Mouse (Mus musculus) ES-E14 (cell line): ENCODE data around the gene Ydjc. TPM values are rescaled to one million over a fixed set of nuclear protein-coding genes. Genes with fewer than 3 reads are reported as not detected.

Experiments
- DNase-seq: peaks from one replicate; pipeline ENCODE4 v3.0.0-alpha.2; 2013; ENCODE audit warnings: low read depth, low spot score
- H3K27ac ChIP-seq: 2 replicates; pipeline ENCODE4 v1.5.1; 2012; ENCODE audit warnings: low read depth, mild to moderate bottlenecking, low read length, moderate library complexity, mixed read lengths; ENCODE audit not compliant: poor library complexity, insufficient read depth, severe bottlenecking
- H3K36me3 ChIP-seq: 2 replicates; pipeline ENCODE4 v1.6.1; 2012; ENCODE audit warnings: mild to moderate bottlenecking, low read length, moderate library complexity, mixed read lengths; ENCODE audit not compliant: control insufficient read depth, poor library complexity, insufficient read depth, severe bottlenecking
- H3K4me1 ChIP-seq, 2 experiments: fragments of 150-350 bp in 1 of 2; sonication (generic) in 1 of 2; 2 replicates each; pipeline ENCODE4 v1.6.1; 2012; ENCODE audit warnings: low read length in 2 of 2, mild to moderate bottlenecking in 1 of 2, mixed read lengths in 1 of 2; ENCODE audit not compliant: control insufficient read depth in 2 of 2, insufficient read depth in 2 of 2, poor library complexity in 1 of 2
- H3K4me3 ChIP-seq, 2 experiments: fragments of 150-350 bp in 1 of 2; sonication (generic) in 1 of 2; 2 replicates each; pipeline ENCODE4 v1.5.1; 2012; ENCODE audit warnings: low read length in 2 of 2, low read depth in 1 of 2, mild to moderate bottlenecking in 1 of 2, mixed read lengths in 1 of 2; ENCODE audit not compliant: insufficient read depth in 1 of 2, poor library complexity in 1 of 2, severe bottlenecking in 1 of 2
- H3K9ac ChIP-seq: 2 replicates; pipeline ENCODE4 v1.6.1; 2012; ENCODE audit warnings: low read depth, mild to moderate bottlenecking, low read length, mixed read lengths; ENCODE audit not compliant: poor library complexity, insufficient read depth, severe bottlenecking
- H3K9me3 ChIP-seq: fragments of 150-350 bp; sonication (generic); 2 replicates; pipeline ENCODE4 v1.6.1; 2012; ENCODE audit warnings: low read depth, mild to moderate bottlenecking, low read length; ENCODE audit not compliant: control insufficient read depth, insufficient read depth
- CHD2 ChIP-seq: IDR thresholded peaks from 2 replicates; pipeline ENCODE4 v1.6.1; 2014; ENCODE audit warnings: mild to moderate bottlenecking, low read depth, low read length, inconsistent platforms
- HCFC1 ChIP-seq: IDR thresholded peaks from 2 replicates; pipeline ENCODE4 v1.6.1; 2012; ENCODE audit warnings: low read length, inconsistent platforms, borderline replicate concordance; ENCODE audit not compliant: insufficient read depth
- MAFK ChIP-seq: IDR thresholded peaks from 2 replicates; pipeline ENCODE4 v1.6.1; 2014; ENCODE audit warnings: mild to moderate bottlenecking, low read depth, low read length, inconsistent platforms; ENCODE audit not compliant: insufficient read depth
- ZC3H11A ChIP-seq: IDR thresholded peaks from 2 replicates; pipeline ENCODE4 v1.6.1; 2012; ENCODE audit warnings: low read depth, mild to moderate bottlenecking, inconsistent platforms, low read length, borderline replicate concordance
- ZNF384 ChIP-seq: IDR thresholded peaks from 2 replicates; pipeline ENCODE4 v1.6.1; 2012; ENCODE audit warnings: low read depth, low read length, inconsistent platforms
- in situ Hi-C, 2 experiments: fragments of 600-800 bp; cut with MboI; formaldehyde crosslinking; loops; one replicate each; pipeline ENCODE4 v1.15.1; 2025; ENCODE audit warnings: low sequenced_read_pairs in 2 of 2, inconsistent platforms in 1 of 2; ENCODE audit not compliant: unreplicated experiment in 2 of 2
- total RNA-seq: library from RNA; depleted of rRNA; stranded (reverse); fragments of 300-350 nt; gene quantifications from 2 replicates; pipeline ENCODE4 v1.2.3, GENCODE M21; 2012

Gene Ydjc
- total RNA-seq, 1 experiment: 34.0 TPM

DNA sequence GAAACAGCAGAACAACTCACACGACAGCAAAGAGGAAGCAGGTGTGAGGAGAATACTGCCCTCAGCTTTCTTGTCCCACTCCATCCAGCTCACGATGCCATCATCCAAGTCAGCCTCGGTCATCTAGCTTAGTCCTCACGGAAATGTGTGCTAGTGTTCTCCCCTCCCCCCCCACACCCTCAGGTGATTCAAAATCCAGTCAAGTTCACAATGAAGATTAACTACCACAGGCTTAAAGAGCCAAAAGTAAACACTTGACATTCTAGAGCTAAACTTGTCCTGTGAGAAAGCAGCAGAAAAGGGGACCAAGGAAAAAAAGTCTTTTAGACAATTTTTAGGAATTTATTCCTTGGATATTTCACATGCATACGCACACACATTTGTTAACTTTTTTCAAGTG, 23.6 kb downstream of the Ydjc start:
- Histone ChIP-seq H3K27ac (no peak overlapping the region), H3K4me1 (no peaks in the 10 kb centered on the region), H3K9ac (no peak overlapping the region), H3K9me3 (no peaks in the 10 kb centered on the region), H3K4me3 (no peak overlapping the region), H3K36me3 (peaks cover 12% of the 10 kb centered on the region)
- in situ Hi-C loops: no loop called here
- no peak for DNase-seq
- TF ChIP-seq ZNF384 (no peak), CHD2 (no peak), ZC3H11A (no peak), MAFK (no peak), HCFC1 (no peak)

DNA sequence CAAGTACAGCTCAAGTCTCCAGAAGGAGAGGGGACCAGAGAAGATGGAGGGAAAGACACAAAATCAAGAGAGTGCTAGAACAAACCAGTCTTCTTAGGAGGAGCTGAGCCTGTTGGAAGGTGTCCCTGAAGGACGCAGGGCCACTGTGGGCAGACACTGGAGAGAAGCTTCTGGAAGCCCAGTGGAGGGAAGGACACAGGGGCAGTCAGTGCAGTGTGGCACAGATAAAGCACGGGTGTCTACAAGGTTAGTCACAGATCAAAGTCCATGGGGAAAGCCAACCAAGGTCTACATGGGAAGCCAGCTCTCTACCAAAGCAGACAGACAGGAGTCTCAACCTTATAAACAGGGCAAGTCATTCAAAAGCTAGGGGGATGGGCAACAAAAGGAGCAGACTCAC, 31.3 kb downstream of the Ydjc start:
- peaks cover 7% of the 10 kb centered on the region for H3K36me3 ChIP-seq
- H3K4me3 ChIP-seq: no peak overlapping the region
- no peak overlapping the region for H3K9ac ChIP-seq
- no peak for DNase-seq
- H3K9me3 ChIP-seq: no peaks in the 10 kb centered on the region
- no peaks in the 10 kb centered on the region for H3K4me1 ChIP-seq
- no peak overlapping the region for H3K27ac ChIP-seq
- TF ChIP-seq HCFC1 (no peak), ZNF384 (no peak), ZC3H11A (no peak), MAFK (no peak), CHD2 (no peak)
- in situ Hi-C loops: no loop called here

DNA sequence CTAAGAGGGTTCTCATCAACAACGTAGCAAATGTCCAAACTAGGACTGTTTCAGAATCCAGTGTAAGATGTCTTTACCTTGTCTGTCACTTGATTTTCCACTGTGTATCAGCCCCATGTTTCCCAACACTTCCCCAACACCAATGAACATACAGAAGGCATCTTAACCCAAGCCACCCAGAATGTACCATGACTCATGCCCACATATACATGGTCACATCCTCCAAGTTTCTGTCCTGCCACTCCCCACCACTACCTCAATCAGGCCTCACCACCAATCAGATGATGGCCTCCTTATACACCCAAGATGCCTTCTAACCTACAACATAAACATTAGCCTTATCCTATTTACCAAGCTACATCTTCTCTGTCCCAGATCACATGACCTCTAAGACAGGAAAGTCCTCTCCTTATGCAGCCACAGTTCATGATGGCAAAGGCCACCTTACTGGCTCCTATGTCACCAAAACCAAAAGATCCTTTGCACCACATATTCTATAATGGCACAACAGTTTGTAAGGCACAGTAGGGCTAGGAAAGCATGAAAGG, 33.3 kb downstream of the Ydjc start:
- TF ChIP-seq ZNF384 (no peak), ZC3H11A (no peak), HCFC1 (no peak), MAFK (no peak), CHD2 (no peak)
- in situ Hi-C loops: no loop called here
- H3K36me3 ChIP-seq: peaks cover 5% of the 10 kb centered on the region

DNA sequence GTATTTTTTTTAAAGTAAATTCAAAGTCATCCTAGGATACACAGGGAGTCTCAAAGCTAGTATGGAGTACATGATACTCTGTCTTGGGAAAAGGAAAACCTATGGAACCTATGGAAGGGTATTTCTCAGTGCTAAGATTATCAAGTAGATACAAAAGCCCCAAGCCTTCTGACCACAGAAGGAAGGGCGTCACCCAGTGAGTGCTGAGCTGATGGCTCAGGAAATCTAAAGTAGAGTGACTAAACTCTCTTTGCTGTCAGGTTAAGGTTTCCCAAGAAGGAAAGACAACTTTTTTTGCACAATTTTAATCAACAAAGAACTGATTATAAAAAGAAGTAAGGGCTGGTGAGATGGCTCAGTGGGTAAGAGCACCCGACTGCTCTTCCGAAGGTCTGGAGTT, 35.3 kb downstream of the Ydjc start:
- Histone ChIP-seq H3K4me3 (no peak overlapping the region), H3K27ac (no peak overlapping the region), H3K36me3 (peaks cover 4% of the 10 kb centered on the region), H3K9me3 (no peaks in the 10 kb centered on the region), H3K4me1 (peaks cover 0 to 2% of the 10 kb centered on the region in 2 experiments; a peak in 1 of 4 replicates), H3K9ac (no peak overlapping the region)
- DNase-seq: no peak
- in situ Hi-C loops: no loop called here
- no peak for TF ChIP-seq MAFK
- TF ChIP-seq ZNF384: no peak
- no peak for TF ChIP-seq HCFC1
- no peak for TF ChIP-seq CHD2
- TF ChIP-seq ZC3H11A: no peak

More for the DNA sequence above, 33.3 kb downstream of the Ydjc start:
- no peak for DNase-seq
- Histone ChIP-seq H3K4me3 (no peak overlapping the region), H3K9me3 (no peaks in the 10 kb centered on the region), H3K4me1 (peaks cover 0 to 2% of the 10 kb centered on the region in 2 experiments; a peak in 1 of 4 replicates), H3K27ac (no peak overlapping the region), H3K9ac (no peak overlapping the region)
